Mouse (Mus musculus): Measurements from ENCODE around the gene Tada1. TPM values are rescaled to one million over a fixed set of nuclear protein-coding genes. Genes with fewer than 3 reads are reported as not detected.

Tada1 gene
- total and polyA plus RNA-seq, 2 experiments, result 11.8 to 12.5 TPM

DNA sequence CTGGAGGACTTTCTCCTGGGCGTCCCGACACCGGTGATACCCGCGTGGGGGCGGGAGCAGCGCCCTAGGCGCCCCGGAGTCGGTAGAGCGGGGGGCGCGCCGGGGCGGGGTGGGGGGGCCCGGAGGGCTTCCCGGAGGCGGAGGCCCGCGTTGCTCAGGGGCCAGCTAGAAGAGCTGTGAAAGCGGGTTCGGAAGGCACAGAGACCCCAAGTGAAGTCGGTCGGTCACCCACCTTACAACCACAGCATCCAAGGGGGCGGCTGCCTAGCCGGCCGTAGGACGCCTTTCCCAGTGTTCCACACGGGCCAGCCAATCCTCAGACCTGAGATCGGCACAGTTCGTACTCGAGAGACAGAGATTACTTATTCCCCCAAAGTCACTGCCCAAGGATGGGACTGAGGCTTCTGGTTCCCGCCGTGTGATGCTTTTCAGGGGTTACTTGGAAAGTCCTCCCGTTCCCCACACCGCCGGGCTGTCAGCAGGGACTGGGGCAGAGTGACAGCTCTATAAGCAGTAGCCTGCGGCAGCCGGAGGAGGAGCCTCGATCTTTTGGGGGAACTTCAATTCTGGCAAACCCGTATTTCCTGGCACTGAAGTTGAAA is 834 bp downstream of the Tada1 start:
- no peaks in the 10 kb centered on the region for H3K27me3 ChIP-seq (ENCODE audit: control insufficient read depth, insufficient read depth, low read length)
- H3K4me3 ChIP-seq (ENCODE audit: insufficient read depth, low read depth, low read length), result peak overlapping the region; percentile 90
- TF ChIP-seq POLR2A (IDR thresholded peaks at IDR 0.05; ENCODE audit: extremely low read depth, insufficient read depth, low read length) (no peak), CTCF (IDR thresholded peaks at IDR 0.05; ENCODE audit: low read depth, low read length) (no peak)
- H3K36me3 ChIP-seq (ENCODE audit: control insufficient read depth, insufficient read depth, low read length), result peaks cover 5% of the 10 kb centered on the region; the same call in 1 of the 2 replicates
- peaks cover 9% of the 10 kb centered on the region; the same call in 1 of the 2 replicates for H3K79me2 ChIP-seq (ENCODE audit: control insufficient read depth, insufficient read depth, low read length)
- DNase-seq (ENCODE audit: extremely low read depth, low read depth, low spot score), result peak; percentile 47
- peak overlapping the region; percentile 92 for H3K27ac ChIP-seq (replicated peaks; ENCODE audit: insufficient read depth, low read depth, low read length)
- 2% methylated on average over 35 of the region's 41 CpGs for WGBS
- H3K9ac ChIP-seq (ENCODE audit: low read depth, low read length), result peak overlapping the region; percentile 96
- H3K4me1 ChIP-seq (ENCODE audit: control insufficient read depth, insufficient read depth, low read length), result peaks cover 8% of the 10 kb centered on the region

DNA sequence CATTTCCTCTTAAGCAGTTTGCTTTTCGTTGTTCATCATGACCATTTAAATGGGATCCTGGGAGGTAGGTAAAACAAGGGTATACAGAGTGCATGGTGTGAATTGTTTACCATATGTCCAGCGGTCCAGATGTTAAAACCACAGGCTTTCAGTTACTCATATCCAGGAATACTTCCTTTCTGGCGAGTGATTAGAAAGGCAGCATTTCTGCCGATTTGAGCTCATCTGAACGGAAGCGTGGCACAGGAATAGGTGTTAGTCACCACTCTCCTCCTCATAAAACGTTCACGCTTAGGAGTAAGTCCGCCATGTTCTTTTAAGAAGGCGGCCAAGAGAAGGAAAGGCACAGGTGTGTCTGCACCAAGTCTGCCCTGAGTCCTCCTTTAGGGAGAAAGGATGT is 2.4 kb downstream of the Tada1 start:
- 73% methylated on average over 10 of the region's 10 CpGs for WGBS
- no peak for DNase-seq (ENCODE audit: extremely low read depth, low read depth, low spot score)
- H3K27ac ChIP-seq (replicated peaks; ENCODE audit: insufficient read depth, low read depth, low read length), result no peak overlapping the region
- no peak overlapping the region for H3K4me3 ChIP-seq (ENCODE audit: insufficient read depth, low read depth, low read length)
- H3K36me3 ChIP-seq (ENCODE audit: control insufficient read depth, insufficient read depth, low read length), result peaks cover 8% of the 10 kb centered on the region; the same call in 1 of the 2 replicates
- H3K79me2 ChIP-seq (ENCODE audit: control insufficient read depth, insufficient read depth, low read length), result peaks cover 9% of the 10 kb centered on the region; the same call in 1 of the 2 replicates
- H3K4me1 ChIP-seq (ENCODE audit: control insufficient read depth, insufficient read depth, low read length), result peaks cover 8% of the 10 kb centered on the region
- TF ChIP-seq POLR2A (IDR thresholded peaks at IDR 0.05; ENCODE audit: extremely low read depth, insufficient read depth, low read length) (no peak), CTCF (IDR thresholded peaks at IDR 0.05; ENCODE audit: low read depth, low read length) (no peak)
- no peaks in the 10 kb centered on the region for H3K27me3 ChIP-seq (ENCODE audit: control insufficient read depth, insufficient read depth, low read length)
- no peak overlapping the region for H3K9ac ChIP-seq (ENCODE audit: low read depth, low read length)

DNA sequence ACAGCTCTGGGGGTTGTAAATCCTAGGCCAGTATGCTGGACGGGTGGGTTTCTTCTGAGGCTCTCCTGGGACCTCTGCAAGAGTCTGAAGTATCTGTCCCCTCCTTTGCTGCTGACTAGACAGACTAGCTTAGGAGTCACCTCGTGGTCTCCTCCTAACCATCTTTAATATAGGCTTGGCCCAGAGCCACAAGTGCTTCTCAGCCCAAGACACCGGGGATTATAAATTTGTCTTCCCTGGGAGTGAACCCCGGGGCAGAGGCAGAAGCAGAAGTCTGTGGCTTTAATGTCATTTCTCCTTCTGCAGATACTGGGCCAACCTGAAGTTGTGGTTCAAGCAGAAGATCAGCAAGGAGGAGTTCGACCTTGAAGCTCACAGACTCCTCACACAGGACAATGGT is 2.9 kb downstream of the Tada1 start:
- 79% methylated on average over 5 of the region's 5 CpGs for WGBS
- no peak overlapping the region for H3K9ac ChIP-seq (ENCODE audit: low read depth, low read length)
- peaks cover 9% of the 10 kb centered on the region; the same call in 1 of the 2 replicates for H3K79me2 ChIP-seq (ENCODE audit: control insufficient read depth, insufficient read depth, low read length)
- no peak overlapping the region for H3K4me3 ChIP-seq (ENCODE audit: insufficient read depth, low read depth, low read length)
- no peak for DNase-seq (ENCODE audit: extremely low read depth, low read depth, low spot score)
- TF ChIP-seq POLR2A (IDR thresholded peaks at IDR 0.05; ENCODE audit: extremely low read depth, insufficient read depth, low read length), result no peak
- no peak for TF ChIP-seq CTCF (IDR thresholded peaks at IDR 0.05; ENCODE audit: low read depth, low read length)
- no peaks in the 10 kb centered on the region for H3K27me3 ChIP-seq (ENCODE audit: control insufficient read depth, insufficient read depth, low read length)
- peaks cover 8% of the 10 kb centered on the region for H3K4me1 ChIP-seq (ENCODE audit: control insufficient read depth, insufficient read depth, low read length)
- H3K27ac ChIP-seq (replicated peaks; ENCODE audit: insufficient read depth, low read depth, low read length), result no peak overlapping the region
- peaks cover 12% of the 10 kb centered on the region for H3K36me3 ChIP-seq (ENCODE audit: control insufficient read depth, insufficient read depth, low read length)

DNA sequence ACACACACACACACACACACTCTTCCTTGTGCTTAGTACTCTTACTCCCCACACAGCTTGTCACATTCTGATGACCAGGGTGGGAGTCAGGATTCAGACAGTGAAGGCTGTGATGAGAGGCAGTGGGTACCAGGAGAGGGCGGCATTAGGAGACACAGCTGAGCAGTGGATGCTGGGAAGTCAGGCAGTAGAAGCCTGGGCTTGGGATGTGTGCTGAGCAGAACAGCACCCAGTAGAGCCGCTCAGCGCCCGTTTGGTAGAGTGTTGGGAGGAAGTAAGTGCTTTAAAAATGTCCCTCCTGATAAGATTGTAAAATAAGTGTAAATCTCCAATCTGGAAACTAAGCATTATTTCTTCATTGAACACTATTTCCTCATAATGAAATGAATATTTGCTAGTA is 3.7 kb downstream of the Tada1 start:
- TF ChIP-seq POLR2A (IDR thresholded peaks at IDR 0.05; ENCODE audit: extremely low read depth, insufficient read depth, low read length) (no peak), CTCF (IDR thresholded peaks at IDR 0.05; ENCODE audit: low read depth, low read length) (no peak)
- Histone ChIP-seq H3K27me3 (ENCODE audit: control insufficient read depth, insufficient read depth, low read length) (no peaks in the 10 kb centered on the region), H3K9ac (ENCODE audit: low read depth, low read length) (no peak overlapping the region), H3K4me1 (ENCODE audit: control insufficient read depth, insufficient read depth, low read length) (peaks cover 8% of the 10 kb centered on the region), H3K27ac (replicated peaks; ENCODE audit: insufficient read depth, low read depth, low read length) (no peak overlapping the region), H3K79me2 (ENCODE audit: control insufficient read depth, insufficient read depth, low read length) (peaks cover 9% of the 10 kb centered on the region; the same call in 1 of the 2 replicates), H3K4me3 (ENCODE audit: insufficient read depth, low read depth, low read length) (no peak overlapping the region), H3K36me3 (ENCODE audit: control insufficient read depth, insufficient read depth, low read length) (peaks cover 16% of the 10 kb centered on the region)
- whole genome bisulfite sequencing, result 82% methylated on average over 4 of the region's 4 CpGs
- DNase-seq (ENCODE audit: extremely low read depth, low read depth, low spot score), result no peak

DNA sequence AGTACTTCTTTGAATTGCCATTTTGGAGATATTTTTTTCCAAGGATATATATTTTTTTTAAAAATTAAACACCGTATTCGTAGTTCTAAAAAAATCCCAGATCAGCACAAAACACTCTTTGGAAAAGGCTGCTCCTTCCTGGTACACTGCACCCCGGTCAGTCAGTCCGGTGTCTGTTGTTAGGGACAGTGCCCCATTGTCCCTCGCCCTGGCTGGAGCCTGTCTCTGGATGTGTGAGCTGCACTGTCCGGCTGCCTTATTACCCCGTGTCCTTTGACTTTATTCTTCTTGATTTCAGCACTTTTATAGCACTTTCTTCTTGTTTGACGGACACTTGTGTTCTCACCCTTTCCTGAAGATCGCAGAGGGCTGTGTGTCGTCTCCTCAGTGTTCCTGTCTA is 5.7 kb downstream of the Tada1 start:
- no peak for DNase-seq (ENCODE audit: extremely low read depth, low read depth, low spot score)
- Histone ChIP-seq H3K27me3 (ENCODE audit: control insufficient read depth, insufficient read depth, low read length) (no peaks in the 10 kb centered on the region), H3K4me3 (ENCODE audit: insufficient read depth, low read depth, low read length) (no peak overlapping the region), H3K27ac (replicated peaks; ENCODE audit: insufficient read depth, low read depth, low read length) (no peak overlapping the region), H3K79me2 (ENCODE audit: control insufficient read depth, insufficient read depth, low read length) (peaks cover 6% of the 10 kb centered on the region; the same call in 1 of the 2 replicates), H3K4me1 (ENCODE audit: control insufficient read depth, insufficient read depth, low read length) (peaks cover 4% of the 10 kb centered on the region; the same call in 1 of the 2 replicates), H3K36me3 (ENCODE audit: control insufficient read depth, insufficient read depth, low read length) (peaks cover 30% of the 10 kb centered on the region), H3K9ac (ENCODE audit: low read depth, low read length) (no peak overlapping the region)
- TF ChIP-seq CTCF (IDR thresholded peaks at IDR 0.05; ENCODE audit: low read depth, low read length) (no peak), POLR2A (IDR thresholded peaks at IDR 0.05; ENCODE audit: extremely low read depth, insufficient read depth, low read length) (no peak)
- WGBS, result 95% methylated on average over 10 of the region's 10 CpGs

DNA sequence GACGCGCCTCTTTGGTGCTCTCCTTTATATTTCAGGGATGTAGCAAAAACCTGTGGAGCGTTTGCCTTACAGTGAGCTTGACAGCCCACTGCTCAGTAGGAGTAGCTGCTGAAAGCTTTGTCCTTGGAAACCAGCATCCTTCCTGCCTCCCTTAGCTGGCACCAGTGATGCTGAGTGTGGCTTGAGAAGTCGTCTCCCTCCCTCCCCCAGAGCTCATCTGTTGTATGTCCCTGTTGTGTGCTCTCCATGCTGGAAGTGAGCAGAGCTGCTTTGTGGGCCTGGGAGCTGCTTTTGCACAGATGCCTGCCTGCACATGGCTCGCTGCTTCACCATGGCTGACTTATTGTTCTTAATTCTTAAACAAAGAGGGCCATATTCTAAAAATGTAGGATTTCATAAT is 6.5 kb downstream of the Tada1 start:
- TF ChIP-seq POLR2A (IDR thresholded peaks at IDR 0.05; ENCODE audit: extremely low read depth, insufficient read depth, low read length) (no peak), CTCF (IDR thresholded peaks at IDR 0.05; ENCODE audit: low read depth, low read length) (no peak)
- 94% methylated on average over 5 of the region's 5 CpGs for WGBS
- DNase-seq (ENCODE audit: extremely low read depth, low read depth, low spot score), result no peak
- Histone ChIP-seq H3K4me1 (ENCODE audit: control insufficient read depth, insufficient read depth, low read length) (0 out of 2 replicates have a peak, but pooled peaks cover 4% of the 10 kb centered on the region), H3K27ac (replicated peaks; ENCODE audit: insufficient read depth, low read depth, low read length) (no peak overlapping the region), H3K4me3 (ENCODE audit: insufficient read depth, low read depth, low read length) (no peak overlapping the region), H3K27me3 (ENCODE audit: control insufficient read depth, insufficient read depth, low read length) (no peaks in the 10 kb centered on the region), H3K9ac (ENCODE audit: low read depth, low read length) (no peak overlapping the region), H3K79me2 (ENCODE audit: control insufficient read depth, insufficient read depth, low read length) (peaks cover 2% of the 10 kb centered on the region; the same call in 1 of the 2 replicates), H3K36me3 (ENCODE audit: control insufficient read depth, insufficient read depth, low read length) (peaks cover 36% of the 10 kb centered on the region)
